Mouse (Mus musculus): Measurements from ENCODE around the gene Dnajc17. TPM values are rescaled to one million over a fixed set of nuclear protein-coding genes. Genes with fewer than 3 reads are reported as not detected.

The Dnajc17 gene
- polyA plus RNA-seq, 1 experiment from 2014 or later, result 21.7 TPM

DNA sequence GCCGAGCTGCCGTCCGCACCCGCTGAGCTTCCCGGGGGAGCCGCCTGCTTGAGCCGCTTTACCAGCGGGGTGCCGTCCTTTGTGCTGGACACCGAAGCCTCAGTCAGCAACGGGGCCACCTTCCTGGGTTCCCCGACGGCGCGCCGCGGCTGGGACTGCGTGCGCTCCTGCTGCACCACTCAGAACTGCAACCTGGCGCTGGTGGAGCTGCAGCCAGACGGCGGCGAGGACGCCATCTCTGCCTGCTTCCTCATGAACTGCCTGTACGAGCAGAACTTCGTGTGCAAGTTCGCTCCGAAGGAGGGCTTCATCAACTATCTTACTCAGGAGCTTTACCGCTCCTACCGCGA lies 29.3 kb upstream of the Dnajc17 start:
- H3K27ac ChIP-seq (replicated peaks), result peak overlapping the region; percentile 71
- no peaks in the 10 kb centered on the region for H3K9me3 ChIP-seq (replicated peaks)
- peak overlapping the region; percentile 40 for H3K9ac ChIP-seq
- H3K4me1 ChIP-seq, result peaks cover 13% of the 10 kb centered on the region
- no peaks in the 10 kb centered on the region for H3K36me3 ChIP-seq
- H3K4me3 ChIP-seq (replicated peaks), result peak overlapping the region; percentile 52
- 3% methylated on average over 31 of the region's 31 CpGs for WGBS
- ATAC-seq (ENCODE audit: insufficient number of reproducible peaks, low FRiP score, low TSS enrichment, low read depth), result no peak
- peaks cover 57% of the 10 kb centered on the region for H3K27me3 ChIP-seq
- H3K4me2 ChIP-seq (replicated peaks), result peak overlapping the region; percentile 82

DNA sequence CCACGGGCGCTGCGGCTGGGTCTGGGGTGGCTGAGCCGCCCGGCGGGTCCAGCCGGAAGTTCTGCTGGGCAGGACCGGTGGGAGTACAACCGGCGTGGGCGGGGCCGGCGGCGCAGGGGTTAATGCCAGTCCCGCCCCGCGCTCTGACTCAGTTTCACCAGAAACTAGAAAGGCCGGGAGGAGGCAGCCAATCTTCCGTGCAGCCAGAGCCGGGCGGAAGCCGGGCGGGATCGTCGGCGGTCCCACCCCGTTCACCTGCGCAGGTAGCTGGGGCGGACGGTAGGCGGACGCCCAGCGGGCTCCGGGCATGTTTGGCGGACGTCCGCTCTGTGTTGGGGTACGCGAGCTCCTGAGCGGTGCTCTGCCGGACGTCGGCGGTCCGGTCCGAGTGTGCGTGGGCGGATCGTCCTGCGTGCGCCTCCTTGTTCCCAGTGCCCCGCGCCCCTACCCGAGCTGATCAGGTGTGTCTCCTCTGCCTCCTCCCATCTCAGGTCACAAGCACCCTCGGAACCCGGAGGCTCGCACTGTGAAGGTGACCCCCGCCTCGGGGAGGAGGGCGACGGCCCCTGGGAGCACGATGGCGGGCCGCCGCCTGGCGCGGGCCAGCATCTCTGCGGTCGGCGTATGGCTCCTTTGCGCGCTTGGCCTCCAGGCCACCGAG lies 28.7 kb upstream of the Dnajc17 start, which contains the start of gene Spint1:
Spint1 (plus strand) TSS at position 153 of the 661 bp plus-strand sequence.
- H3K36me3 ChIP-seq, result no peaks in the 10 kb centered on the region
- under 1% methylated on average over 72 of the region's 73 CpGs for WGBS
- H3K4me2 ChIP-seq (replicated peaks), result peak within 1 kb of the TSS; percentile 82
- ATAC-seq (ENCODE audit: insufficient number of reproducible peaks, low FRiP score, low TSS enrichment, low read depth), result peak; percentile 27; the same call in 1 of the 2 replicates
- H3K27ac ChIP-seq (replicated peaks), result peak within 1 kb of the TSS; percentile 71
- H3K4me1 ChIP-seq, result peaks cover 13% of the 10 kb centered on the region
- peak within 1 kb of the TSS; percentile 52 for H3K4me3 ChIP-seq (replicated peaks)
- H3K9ac ChIP-seq, result peak within 1 kb of the TSS; percentile 40
- no peaks in the 10 kb centered on the region for H3K9me3 ChIP-seq (replicated peaks)
- H3K27me3 ChIP-seq, result peaks cover 57% of the 10 kb centered on the region

DNA sequence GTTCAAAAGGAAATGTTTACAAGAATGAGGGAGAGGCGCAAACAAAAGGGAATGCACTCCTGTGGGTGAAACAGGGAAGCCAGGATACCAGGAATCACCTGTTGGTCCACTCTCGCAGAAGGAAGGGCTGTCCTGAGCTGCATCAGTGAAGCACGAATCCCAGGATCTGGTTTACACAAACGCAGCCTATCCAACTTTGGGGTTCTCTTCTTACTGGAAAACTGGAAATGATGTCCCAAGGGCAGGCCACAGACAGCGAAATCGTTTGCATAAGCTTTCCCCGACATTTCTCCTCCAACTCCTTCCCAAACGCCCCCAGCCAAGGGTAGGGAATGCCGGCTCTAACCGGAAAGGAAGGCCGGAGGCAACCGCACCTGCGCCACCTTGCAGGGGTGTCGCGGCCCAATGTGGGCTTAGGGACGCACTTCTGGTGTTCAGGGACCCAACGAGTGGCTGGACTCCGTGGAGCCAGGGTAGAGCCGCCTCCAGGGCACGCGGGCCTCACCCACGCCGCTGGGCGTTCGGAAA lies 28.2 kb upstream of the Dnajc17 start:
- Histone ChIP-seq H3K27me3 (peaks cover 57% of the 10 kb centered on the region), H3K9ac (peak overlapping the region; percentile 21; the same call in 1 of the 2 replicates), H3K4me2 (replicated peaks) (peak overlapping the region; percentile 82), H3K27ac (replicated peaks) (peak overlapping the region; percentile 67), H3K4me3 (replicated peaks) (peak overlapping the region; percentile 52), H3K36me3 (no peaks in the 10 kb centered on the region), H3K9me3 (replicated peaks) (no peaks in the 10 kb centered on the region), H3K4me1 (peaks cover 13% of the 10 kb centered on the region)
- ATAC-seq (ENCODE audit: insufficient number of reproducible peaks, low FRiP score, low TSS enrichment, low read depth), result 0 out of 2 replicates have a peak, but pooled peaks have one; percentile 15
- 7% methylated on average over 25 of the region's 25 CpGs for WGBS

- peaks cover 5% of the 10 kb centered on the region for H3K27me3 ChIP-seq
- no peak for ATAC-seq (ENCODE audit: insufficient number of reproducible peaks, low FRiP score, low TSS enrichment, low read depth)
- no peak within 1 kb of the TSS for H3K9ac ChIP-seq
- no peak within 1 kb of the TSS for H3K4me2 ChIP-seq (replicated peaks)
- no peak within 1 kb of the TSS for H3K4me3 ChIP-seq (replicated peaks)
- no peaks in the 10 kb centered on the region for H3K9me3 ChIP-seq (replicated peaks)
- no peaks in the 10 kb centered on the region for H3K4me1 ChIP-seq
- 62% methylated on average over 6 of the region's 6 CpGs for WGBS
- H3K27ac ChIP-seq (replicated peaks), result no peak within 1 kb of the TSS
- no peaks in the 10 kb centered on the region for H3K36me3 ChIP-seq
Measured at GRCm38 (mm10) chr2:119229775-119230704, 21.4 kb upstream of the Dnajc17 start, which contains the start of gene Ppp1r14d. Ppp1r14d (minus strand) TSS chr2:119229906.

- Histone ChIP-seq H3K4me3 (replicated peaks) (peak overlapping the region; percentile 84), H3K36me3 (peaks cover 35% of the 10 kb centered on the region), H3K9ac (peak overlapping the region; percentile 76), H3K4me1 (peaks cover 15% of the 10 kb centered on the region; the same call in 1 of the 2 replicates), H3K27me3 (no peaks in the 10 kb centered on the region), H3K9me3 (replicated peaks) (no peaks in the 10 kb centered on the region), H3K4me2 (replicated peaks) (peak overlapping the region; percentile 49), H3K27ac (replicated peaks) (peak overlapping the region; percentile 66; the same call in 1 of the 2 replicates)
- under 1% methylated on average over 13 of the region's 13 CpGs for WGBS
- ATAC-seq (ENCODE audit: insufficient number of reproducible peaks, low FRiP score, low TSS enrichment, low read depth), result no peak
Measured at GRCm38 (mm10) chr2:119209176-119209507, 547 bp upstream of the Dnajc17 start.

DNA sequence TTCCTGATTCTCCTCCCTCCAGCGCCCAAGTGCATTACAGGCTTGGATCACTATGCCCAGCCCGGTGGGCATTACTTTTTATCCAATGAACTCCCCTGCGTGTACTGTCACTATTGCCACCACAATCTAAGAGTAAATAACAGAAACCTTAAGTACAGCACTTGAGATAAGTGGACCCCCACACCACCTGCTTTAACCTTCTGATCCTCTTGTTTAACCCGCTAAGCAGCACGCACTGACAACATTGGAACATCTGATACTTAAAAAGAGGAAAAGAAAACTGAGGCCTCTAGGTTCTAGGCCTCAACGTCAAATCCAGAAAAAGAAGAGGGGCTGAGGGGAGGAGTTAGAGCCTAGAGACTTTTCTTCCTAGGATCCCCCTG lies 643 bp downstream of the Dnajc17 start:
- no peaks in the 10 kb centered on the region for H3K9me3 ChIP-seq (replicated peaks)
- peaks cover 28% of the 10 kb centered on the region for H3K36me3 ChIP-seq
- peak overlapping the region; percentile 49 for H3K4me2 ChIP-seq (replicated peaks)
- peak overlapping the region; percentile 92 for H3K27ac ChIP-seq (replicated peaks)
- WGBS, result 12% methylated on average over 6 of the region's 6 CpGs
- ATAC-seq (ENCODE audit: insufficient number of reproducible peaks, low FRiP score, low TSS enrichment, low read depth), result no peak
- H3K4me1 ChIP-seq, result peaks cover 17% of the 10 kb centered on the region
- H3K9ac ChIP-seq, result peak overlapping the region; percentile 76
- no peaks in the 10 kb centered on the region for H3K27me3 ChIP-seq
- H3K4me3 ChIP-seq (replicated peaks), result peak overlapping the region; percentile 84

DNA sequence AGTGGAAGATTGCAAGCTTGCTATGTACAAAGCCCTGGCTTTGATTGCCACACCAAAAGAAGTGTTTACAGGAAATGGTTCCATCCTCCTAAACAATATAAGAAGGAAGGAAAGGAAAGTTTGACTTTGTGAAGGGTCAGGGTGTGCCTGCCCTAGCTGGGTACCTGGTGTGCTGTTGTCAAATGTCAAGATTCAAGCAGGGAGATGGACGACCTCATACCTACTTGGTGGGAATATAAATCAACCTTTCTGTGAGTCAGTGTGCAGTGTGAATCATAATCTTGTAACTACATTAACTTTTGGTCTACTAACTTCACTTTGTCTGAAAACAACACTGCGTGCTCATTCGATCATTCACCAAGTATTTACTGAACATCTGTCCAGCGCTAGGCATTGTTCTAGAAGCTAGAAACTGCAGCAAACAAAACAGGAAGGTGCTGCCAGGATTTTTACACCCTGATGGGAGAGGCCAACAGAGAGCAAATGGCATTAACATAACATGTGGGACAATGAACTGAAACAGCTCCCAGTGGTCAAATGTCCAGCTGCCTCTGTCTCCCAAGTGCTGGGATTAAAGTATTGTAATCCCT lies 4.6 kb downstream of the Dnajc17 start:
- 83% methylated on average over 4 of the region's 4 CpGs for WGBS
- ATAC-seq (ENCODE audit: insufficient number of reproducible peaks, low FRiP score, low TSS enrichment, low read depth), result no peak

GRCm38 (mm10) chr2:119202914-119203453 lies 5.6 kb downstream of the Dnajc17 start:
- Histone ChIP-seq H3K36me3 (no peaks in the 10 kb centered on the region), H3K9ac (no peak overlapping the region), H3K4me2 (replicated peaks) (no peak overlapping the region), H3K4me3 (replicated peaks) (no peak overlapping the region), H3K4me1 (peaks cover 18% of the 10 kb centered on the region), H3K9me3 (replicated peaks) (no peaks in the 10 kb centered on the region), H3K27me3 (no peaks in the 10 kb centered on the region), H3K27ac (replicated peaks) (peak overlapping the region; percentile 55)
- ATAC-seq (ENCODE audit: insufficient number of reproducible peaks, low FRiP score, low TSS enrichment, low read depth), result no peak
- WGBS, result 42% methylated on average over 5 of the region's 5 CpGs

More for the DNA sequence above, 4.6 kb downstream of the Dnajc17 start:
- no peaks in the 10 kb centered on the region for H3K36me3 ChIP-seq
- no peak overlapping the region for H3K27ac ChIP-seq (replicated peaks)
- no peak overlapping the region for H3K4me3 ChIP-seq (replicated peaks)
- no peaks in the 10 kb centered on the region for H3K9me3 ChIP-seq (replicated peaks)
- H3K9ac ChIP-seq, result no peak overlapping the region
- no peak overlapping the region for H3K4me2 ChIP-seq (replicated peaks)
- H3K4me1 ChIP-seq, result peaks cover 14% of the 10 kb centered on the region
- H3K27me3 ChIP-seq, result no peaks in the 10 kb centered on the region

DNA sequence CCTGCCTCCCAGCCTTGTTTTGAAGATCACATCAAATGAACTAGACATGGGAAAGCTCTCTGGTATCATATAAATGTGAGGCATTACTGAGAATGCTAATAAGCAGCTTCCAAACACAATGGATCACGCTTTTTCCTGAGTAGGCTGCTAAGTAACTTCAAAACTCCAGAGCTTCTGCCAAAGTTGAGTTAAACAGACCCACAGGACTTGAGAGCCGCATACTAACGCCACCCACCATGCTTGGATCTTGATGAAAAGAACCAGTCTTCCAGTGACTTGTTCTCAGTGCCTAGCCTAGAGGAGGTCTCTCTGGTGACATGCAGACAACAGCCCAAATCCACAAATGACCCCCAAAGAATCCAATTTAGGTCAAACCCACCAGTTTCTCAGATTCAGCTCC lies 9.7 kb downstream of the Dnajc17 start:
- ATAC-seq (ENCODE audit: insufficient number of reproducible peaks, low FRiP score, low TSS enrichment, low read depth), result no peak
- no peak overlapping the region for H3K27ac ChIP-seq (replicated peaks)

GRCm38 (mm10) chr2:119198049-119198448 lies 10.5 kb downstream of the Dnajc17 start:
- ATAC-seq (ENCODE audit: insufficient number of reproducible peaks, low FRiP score, low TSS enrichment, low read depth), result no peak
- no peak overlapping the region for H3K4me2 ChIP-seq (replicated peaks)
- no peak overlapping the region for H3K4me3 ChIP-seq (replicated peaks)
- no peak overlapping the region for H3K9ac ChIP-seq
- WGBS, result 31% methylated on average over 1 of the region's 1 CpGs
- H3K36me3 ChIP-seq, result no peaks in the 10 kb centered on the region
- H3K27me3 ChIP-seq, result no peaks in the 10 kb centered on the region
- H3K4me1 ChIP-seq, result peaks cover 18% of the 10 kb centered on the region
- H3K9me3 ChIP-seq (replicated peaks), result no peaks in the 10 kb centered on the region
- H3K27ac ChIP-seq (replicated peaks), result no peak overlapping the region

More for the DNA sequence above, 9.7 kb downstream of the Dnajc17 start:
- no peaks in the 10 kb centered on the region for H3K27me3 ChIP-seq
- no peaks in the 10 kb centered on the region for H3K36me3 ChIP-seq
- no peak overlapping the region for H3K9ac ChIP-seq
- WGBS, result 59% methylated on average over 3 of the region's 3 CpGs
- H3K4me3 ChIP-seq (replicated peaks), result no peak overlapping the region
- H3K9me3 ChIP-seq (replicated peaks), result no peaks in the 10 kb centered on the region
- H3K4me1 ChIP-seq, result peaks cover 19% of the 10 kb centered on the region
- no peak overlapping the region for H3K4me2 ChIP-seq (replicated peaks)
